Mouse (Mus musculus): Measurements from ENCODE around the gene Ndufaf1.
A peak's percentile ranks its signal among the peaks of the same experiment; 100 is the strongest.
"Not testable (repeated sequence)": the region's sequence is repeated elsewhere in the genome, so short reads cannot be mapped to it uniquely, and the experiment has no call there.

Gene Ndufaf1

DNA sequence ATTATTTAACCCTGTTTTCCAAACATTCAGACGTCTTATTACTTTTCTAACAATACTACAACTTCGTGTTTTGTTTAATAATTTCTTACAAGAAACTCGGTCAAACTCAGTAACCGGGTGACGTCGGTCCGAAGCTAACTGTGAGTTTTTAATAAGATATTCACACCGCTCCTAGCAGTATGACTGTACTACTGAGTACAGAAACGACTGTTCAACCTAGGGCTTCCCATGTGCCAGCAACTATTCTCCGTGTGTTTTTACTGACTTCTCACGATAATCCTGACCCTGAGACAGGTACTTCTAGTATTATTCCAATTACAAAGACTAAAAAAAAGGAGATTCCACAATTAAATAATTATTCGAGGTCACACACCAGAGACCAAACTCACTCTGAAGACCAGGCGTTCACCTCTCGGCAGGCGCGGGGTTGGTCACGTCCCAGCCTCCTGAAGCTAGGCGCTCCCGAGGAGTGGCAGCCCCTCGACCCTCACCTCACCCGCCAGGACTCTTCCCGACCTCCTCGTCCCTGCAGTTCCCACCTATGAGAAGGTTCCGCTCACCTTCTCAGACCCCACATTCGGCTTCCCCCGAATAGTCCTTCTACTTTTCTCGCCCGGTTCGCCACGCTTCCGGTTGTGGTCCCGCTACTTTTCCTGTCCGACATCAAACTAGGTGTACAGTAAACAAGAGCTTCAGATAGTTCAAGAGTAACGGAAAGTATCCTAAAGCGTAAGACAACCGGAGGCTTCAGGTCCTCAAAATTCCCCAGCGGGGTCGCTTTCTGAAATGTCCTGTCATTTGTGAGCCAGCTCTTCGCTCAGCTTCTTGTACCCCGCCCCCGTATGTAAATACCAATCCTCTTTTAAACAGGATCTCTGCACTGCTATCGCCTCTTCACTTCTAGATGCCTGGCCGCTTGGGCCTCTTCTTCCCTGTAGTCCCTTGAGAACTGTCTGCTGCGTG, at the start of gene Ndufaf1:
Ndufaf1 (minus strand) TSS at position 608 of the 963 bp plus-strand sequence.
- peak; percentile 76 for DNase-seq (ENCODE audit: inconsistent ontology term)

DNA sequence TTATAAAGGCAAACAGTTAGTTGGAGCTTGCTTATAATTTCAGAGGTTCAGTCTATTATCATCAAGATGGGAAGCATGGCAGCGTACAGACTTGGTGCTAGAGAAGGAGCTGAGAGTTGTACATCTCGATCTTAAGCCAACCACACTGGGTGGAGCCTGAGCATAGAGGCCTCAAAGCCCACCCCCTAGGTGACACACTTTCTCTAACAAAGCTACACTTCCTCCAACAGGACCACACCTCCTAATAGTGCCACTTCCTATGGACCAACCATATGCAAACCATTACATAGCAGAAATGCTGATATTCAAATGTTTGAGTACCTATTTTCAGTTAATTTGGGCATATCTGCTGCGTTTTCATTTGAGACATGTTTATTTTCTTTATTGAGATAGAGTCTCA, 47.4 kb upstream of the Ndufaf1 start:
- no peak for DNase-seq (ENCODE audit: inconsistent ontology term)

DNA sequence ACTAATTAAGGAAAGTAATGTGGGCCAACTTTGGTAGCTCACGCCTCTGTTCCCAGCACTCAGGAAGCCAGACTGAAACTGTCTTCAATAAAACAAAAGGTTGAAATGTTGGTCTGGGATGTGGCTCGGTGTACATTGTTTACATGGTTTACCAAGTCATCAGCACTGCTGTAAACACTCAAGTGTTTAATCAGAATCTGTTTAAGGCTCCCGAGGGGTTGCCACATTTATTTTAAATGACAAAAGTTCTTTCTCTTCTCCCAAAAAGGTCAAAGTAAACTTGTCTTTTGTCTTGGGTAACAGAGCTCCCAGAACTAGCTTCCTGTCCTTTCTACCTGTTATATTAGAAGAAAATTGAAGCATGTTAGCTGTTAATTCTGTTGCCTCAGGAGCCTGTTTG, 45.0 kb upstream of the Ndufaf1 start:
- DNase-seq (ENCODE audit: inconsistent ontology term), result no peak

DNA sequence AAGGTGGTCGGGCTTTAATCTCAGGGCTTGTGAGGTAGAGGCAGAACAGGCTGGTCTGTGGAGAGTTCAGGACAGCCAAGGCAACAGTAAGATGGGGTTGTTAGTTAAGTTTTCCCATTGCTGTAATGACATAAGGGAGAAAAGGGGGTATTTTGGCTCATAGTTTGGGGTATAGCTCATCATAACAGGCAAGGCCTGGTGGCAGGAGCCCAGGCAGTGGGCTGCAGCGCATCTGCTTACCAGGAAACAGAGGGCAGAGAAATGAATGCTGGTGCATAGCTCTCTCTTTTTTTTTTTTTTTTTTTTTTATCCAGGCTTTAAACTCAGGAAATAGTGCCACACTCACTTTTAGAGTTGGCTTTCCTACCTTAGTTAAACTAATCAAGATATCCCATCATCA, 40.5 kb upstream of the Ndufaf1 start:
- no peak for DNase-seq (ENCODE audit: inconsistent ontology term)

DNA sequence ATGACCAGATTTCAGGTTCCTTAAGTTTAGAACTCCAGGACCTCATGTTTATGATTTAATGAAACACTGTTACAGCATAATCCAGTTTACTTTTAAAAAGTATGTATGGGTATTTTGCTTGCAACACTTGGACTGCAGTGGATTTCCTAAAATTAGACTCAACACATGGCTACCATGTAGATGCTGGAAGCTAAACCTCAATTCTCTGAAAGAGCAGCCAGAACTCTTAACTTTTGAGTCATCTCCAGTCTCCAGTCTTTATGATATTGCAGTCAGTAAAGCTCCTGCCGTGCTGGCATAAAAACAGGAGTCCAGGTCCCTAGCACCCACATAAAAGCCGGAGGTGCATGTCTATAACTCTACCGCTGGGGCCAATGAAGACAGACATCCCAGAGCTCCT, 37.3 kb upstream of the Ndufaf1 start:
- no peak for DNase-seq (ENCODE audit: inconsistent ontology term)

DNA sequence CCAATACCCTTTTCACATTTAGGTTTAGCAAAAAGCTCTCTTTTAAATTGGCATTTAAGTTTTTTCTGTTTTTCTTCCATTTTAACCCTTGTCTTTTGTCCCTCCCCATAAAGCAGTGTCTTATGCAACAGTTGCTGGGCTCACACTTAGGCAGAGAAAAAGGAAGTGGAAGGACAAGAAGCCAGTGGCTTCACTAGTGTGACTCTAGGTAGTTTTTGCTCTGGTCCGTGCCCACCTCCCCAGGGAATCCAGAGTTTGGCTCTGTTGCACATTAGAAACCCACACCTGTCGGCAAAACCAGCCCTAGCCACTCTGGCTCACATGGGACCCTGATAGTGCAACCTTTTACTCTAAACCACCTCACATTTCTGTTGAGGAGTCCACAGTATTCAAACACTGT, 35.8 kb upstream of the Ndufaf1 start:
- no peak for DNase-seq (ENCODE audit: inconsistent ontology term)

DNA sequence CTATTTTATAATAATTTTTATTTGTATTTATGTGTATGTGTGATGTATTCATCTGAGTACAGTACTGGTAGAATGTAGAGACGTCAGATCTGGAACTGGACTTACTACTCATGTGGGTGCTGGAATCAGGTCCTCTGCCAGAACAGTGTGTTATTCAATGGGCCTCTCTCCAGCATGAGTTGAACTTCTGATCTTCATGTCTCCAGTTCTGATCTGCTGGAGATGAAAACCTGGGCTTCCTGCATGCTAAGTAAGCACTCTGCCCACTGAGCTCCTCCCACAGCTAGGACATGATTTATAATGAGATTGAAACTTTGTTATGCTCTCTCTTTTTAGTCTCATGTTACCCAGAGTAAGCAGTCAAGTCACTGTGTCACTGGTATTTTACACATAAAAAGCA, 33.5 kb upstream of the Ndufaf1 start:
- DNase-seq (ENCODE audit: inconsistent ontology term), result no peak

DNA sequence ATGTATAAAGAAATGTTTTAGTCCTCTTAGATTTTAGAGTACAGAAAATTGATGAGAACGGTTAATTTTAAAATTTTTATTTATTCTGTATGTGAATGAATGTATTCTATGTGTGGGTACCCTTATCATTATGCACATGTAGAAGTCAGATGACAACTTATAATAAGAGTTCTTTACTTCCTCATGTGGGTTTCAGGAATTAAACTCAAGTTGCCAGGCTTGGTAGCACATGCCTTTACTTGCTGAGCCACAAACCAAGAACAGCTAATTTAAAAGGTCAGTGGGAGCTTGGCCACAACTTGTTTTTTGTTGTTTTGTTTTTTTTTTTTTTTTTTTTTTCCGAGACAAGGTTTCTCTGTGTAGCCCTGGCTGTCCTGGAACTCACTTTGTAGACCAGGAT, 32.2 kb upstream of the Ndufaf1 start:
- DNase-seq (ENCODE audit: inconsistent ontology term), result no peak

DNA sequence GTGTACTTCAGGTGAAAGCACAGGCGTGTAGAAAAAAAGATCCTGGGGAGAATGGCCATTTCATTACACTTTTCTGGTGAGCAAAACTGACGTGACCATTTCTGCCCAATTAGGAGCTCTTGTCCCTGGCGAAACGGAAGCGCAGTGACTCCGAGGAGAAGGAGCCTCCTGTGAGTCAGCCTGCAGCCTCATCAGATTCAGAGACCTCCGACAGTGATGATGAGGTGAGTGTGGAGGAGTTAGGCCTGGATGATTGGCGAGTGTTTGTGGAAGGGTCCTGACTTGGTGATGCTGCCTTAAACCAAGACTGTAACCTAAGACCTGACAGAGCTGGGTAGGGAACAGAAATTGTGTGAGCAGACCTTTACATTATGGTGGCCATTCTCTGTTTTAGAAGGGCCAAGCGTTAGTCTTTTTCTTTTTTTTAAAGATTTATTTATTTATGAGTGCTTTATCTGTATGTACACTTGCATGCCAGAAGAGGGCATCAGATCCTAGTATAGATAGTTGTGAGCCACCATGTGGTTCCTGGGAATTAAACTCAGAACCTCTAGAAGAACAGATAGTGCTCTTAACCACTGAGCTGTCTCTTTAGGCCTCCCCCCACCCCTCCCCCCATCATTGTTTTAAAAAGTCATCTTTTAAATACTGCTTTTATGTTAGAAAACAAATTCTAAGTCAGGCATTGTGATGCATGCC, 29.5 kb upstream of the Ndufaf1 start:
- no peak for DNase-seq (ENCODE audit: inconsistent ontology term)

DNA sequence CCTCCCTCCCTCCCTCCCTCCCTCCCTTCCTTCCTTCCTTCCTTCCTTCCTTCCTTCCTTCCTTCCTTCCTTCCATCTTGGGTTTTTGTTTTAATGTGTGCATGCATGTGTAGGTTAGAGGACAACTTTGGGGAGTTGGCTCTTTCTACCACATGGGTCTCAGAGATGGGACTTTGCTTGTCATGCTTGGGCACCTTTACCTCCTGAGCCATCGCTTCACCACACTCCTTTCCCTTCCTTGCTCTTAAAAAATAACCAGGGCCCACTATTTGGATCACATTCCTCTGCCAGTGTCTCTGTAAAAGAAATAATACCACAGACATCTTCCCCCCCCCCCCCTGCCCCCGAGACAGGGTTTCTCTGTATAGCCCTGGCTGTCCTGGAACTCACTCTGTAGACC, 21.1 kb upstream of the Ndufaf1 start:
- no peak for DNase-seq (ENCODE audit: inconsistent ontology term)

DNA sequence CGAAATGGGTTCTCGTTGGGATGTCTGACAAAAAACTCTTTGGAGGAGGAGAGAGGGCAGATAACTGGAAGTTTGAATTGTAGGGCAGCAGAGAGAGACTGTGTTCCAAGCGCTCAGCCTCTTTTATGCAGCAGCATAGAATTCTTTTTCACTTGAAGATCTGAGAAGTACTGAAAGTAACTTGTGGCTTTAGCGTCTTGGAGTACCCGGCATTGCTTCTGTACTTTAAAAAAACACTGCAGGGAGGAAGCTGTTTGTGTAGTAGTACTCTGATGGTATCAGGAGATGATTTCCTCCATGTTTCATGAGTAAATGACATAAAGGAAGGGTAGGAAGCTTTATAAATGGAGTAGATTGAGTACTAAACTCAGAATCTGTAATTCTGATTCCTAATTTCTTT, 13.2 kb upstream of the Ndufaf1 start:
- DNase-seq (ENCODE audit: inconsistent ontology term), result no peak

DNA sequence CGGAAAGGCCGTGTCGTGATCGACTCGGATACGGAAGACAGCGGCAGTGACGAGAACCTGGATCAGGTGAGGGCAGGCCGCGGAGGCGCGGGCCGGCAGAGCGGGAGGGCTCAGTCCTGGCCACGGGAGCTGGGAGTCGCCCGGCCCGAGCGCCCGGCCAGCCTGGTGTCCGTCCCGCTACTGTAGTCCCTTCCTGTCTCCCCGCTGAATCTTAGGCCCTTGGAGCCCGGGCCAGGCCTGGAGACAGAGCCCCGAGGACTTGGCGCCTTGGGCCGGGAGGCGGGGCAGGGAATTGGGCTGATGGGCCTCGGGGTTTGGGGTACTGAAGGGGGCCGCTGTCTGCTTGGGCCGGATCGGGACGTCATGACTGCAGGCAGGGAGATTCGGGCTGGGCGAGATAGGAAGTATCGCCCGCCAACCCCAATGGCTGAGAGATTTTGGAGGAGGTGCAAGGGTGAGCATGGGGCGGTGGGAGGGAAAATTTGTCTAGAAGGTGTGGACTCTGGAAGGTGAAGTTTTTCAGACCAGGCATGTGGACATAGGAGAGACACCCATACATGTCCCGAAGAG, 12.7 kb upstream of the Ndufaf1 start:
- DNase-seq (ENCODE audit: inconsistent ontology term), result peak; percentile 75

DNA sequence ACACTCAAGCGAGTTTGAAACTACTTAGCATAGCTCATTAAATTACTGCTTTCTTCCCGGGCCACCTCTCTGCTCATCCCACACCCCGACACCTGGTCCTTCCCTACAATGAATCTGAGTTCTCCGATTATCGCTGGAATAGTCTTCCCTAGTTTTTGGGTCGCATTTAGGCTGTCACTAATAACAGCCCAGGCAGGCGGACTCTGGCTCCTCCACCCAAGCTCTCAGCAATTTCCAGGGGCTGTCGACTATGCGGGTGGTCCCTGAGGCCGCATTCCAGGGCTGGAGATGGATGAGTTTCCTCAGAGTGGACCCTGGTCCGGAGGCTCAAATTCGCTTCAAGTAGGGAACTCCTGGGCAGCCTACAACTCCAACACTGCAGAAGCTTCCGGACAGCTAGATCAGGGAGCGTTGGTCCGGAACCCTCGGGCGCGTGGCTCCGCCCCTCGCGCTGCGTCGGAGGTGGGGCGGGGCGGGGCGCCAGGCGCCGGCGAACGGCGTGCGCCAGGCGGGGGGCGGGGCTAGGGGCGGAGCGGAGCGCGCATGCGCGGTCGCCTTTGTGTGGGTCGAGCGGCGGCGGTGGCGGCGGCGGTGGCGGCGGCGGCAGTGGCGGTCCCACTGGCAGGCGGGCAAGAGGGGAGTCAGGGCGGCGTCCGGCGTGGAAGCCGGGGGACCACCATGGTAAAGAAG, 12.0 kb upstream of the Ndufaf1 start, which contains the start of gene Rtf1:
Rtf1 (plus strand) TSS at position 544 of the 690 bp plus-strand sequence.
- peak; percentile 91 for DNase-seq (ENCODE audit: inconsistent ontology term)

DNA sequence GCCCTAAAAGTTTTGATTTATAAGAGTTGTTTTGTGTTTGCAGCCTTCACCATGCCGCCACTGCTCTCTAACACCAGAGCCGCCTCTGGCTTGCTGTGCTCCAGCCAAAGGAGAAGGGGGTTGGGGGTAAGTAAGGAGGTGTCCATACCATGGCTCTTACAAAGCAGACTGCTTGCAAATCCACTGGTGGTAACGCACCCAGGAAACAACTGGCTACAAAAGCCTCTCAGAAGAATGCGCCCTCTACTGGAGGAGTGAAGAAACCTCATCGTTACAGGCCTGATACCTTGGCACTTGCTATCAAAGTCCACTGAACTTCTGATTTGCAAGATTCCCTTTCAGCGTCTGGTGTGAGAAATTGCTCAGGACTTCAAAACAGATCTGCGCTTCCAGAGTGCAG, 6.4 kb upstream of the Ndufaf1 start:
- no peak for DNase-seq (ENCODE audit: inconsistent ontology term)

DNA sequence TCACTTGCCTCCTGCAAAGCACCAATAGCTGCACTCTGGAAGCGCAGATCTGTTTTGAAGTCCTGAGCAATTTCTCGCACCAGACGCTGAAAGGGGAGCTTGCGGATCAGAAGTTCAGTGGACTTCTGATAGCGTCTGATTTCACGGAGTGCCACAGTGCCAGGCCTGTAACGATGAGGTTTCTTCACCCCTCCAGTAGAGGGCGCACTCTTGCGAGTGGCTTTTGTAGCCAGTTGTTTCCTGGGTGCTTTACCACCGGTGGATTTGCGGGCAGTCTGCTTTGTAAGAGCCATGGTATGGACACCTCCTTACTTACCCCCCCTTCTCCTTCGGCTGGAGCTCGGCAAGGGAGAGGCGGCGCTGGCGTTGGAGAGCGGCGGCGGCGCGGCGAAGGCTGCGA, 3.1 kb upstream of the Ndufaf1 start:
- DNase-seq (ENCODE audit: inconsistent ontology term), result not testable (repeated sequence)

DNA sequence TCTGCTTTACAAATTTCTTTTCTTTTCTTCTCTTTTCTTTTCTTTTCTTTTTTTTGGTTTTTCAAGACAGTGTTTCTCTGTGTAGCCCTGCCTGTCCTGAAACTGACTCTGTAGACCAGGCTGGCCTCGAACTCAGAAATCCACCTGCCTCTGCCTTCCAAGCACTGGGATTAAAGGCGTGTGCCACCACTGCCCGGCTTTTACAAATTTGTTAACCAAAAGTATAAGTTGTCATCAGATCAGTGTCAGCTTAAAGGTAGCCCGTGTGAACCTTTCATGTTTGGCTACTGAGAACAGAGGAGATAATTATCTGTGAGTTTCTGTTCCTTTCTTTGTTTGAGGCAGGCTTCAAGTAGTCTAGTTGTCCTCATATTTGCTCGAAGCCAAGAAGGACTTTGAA, 18.4 kb downstream of the Ndufaf1 start:
- no peak for DNase-seq (ENCODE audit: inconsistent ontology term)

DNA sequence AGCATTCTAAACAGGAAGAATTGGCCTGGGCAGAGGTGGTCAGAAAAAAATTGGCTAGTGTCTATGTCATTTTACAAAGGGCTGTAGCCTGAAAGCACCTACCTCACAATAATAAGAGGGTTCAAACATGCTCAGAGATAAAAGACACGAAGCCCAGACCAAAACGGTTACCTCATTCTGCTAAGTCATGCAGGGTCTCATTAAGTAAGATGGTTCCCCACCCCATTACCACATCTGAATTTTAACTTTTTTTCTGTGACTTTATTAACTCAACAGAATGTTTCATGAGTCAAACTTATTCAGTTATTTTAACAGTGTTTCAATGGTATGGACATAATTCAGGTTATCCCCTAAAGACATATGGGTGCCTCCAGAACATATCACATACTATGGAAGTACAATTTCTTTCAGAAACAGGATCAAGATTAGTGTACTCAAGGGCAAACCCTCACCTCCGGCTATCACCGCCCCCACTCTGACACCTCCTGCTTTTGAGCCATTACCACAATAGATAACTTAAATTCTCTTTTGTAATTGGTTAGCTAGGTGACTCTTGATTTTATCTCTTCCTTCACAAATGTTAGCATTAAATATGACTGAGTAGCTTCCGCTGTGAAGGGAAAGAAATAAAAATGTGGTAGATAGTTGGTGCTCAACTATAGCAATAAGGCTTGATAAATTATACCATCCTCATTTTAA, 21.3 kb downstream of the Ndufaf1 start:
- DNase-seq (ENCODE audit: inconsistent ontology term), result no peak

DNA sequence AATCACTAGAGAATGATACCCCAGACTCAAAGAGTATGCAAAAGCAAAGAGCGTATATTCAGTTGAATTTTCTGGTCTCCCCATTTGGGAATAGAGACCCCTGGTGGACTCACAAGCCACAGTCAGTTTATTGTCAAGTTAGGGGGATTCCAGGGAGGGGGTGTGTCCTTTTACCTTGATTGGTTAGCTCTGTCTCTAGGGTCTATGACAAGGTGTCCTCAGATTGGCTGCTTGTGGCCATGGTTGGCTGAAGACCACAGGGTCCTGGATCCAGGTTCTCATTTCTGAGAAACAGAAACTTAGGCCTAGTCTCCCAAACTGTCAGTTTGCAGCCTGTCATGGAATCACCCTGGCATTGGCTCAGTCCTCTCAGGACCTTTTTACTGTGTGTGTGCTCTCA, 25.8 kb downstream of the Ndufaf1 start:
- DNase-seq (ENCODE audit: inconsistent ontology term), result peak; percentile 19

DNA sequence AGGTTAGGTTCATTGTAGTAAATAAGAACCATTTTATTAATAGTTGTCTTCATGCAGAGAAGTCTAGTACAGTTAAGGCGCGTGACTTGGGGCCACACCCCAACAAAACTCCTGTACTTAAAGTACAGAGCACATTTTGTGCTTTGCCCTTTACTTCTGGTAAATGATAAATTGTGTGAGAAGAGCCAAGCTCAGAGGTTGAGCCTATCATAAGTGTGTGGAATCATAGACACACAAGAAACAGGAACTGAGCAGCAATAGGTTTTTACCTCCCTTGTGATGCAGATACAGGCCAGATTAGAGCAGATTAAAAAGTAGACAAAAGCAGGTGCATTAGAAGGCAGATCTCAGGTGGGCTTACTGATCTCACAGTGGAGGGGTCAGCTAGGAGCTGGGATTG, 41.3 kb downstream of the Ndufaf1 start:
- DNase-seq (ENCODE audit: inconsistent ontology term), result no peak

DNA sequence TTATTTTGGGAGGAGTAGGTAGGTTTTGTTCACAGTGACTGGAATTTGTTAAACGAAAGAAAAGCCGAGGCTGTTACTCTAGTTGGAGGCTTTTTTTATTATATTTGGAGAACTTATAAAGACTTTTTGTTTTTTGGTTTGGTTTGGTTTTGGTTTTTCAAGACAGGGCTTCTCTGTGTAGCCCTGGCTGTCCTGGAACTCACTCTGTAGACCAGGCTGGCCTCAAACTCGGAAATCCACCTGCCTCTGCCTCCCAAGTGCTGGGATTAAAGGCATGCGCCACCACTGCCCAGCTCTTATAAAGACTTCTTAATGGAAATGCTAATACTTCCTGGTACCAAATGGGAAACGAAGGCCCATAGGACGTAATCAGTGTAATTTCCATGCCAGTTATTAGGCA, 43.6 kb downstream of the Ndufaf1 start:
- not testable (repeated sequence) for DNase-seq (ENCODE audit: inconsistent ontology term)

All from Muller cell, postnatal 12 days (primary cell).